Mouse (Mus musculus): ENCODE measurements around the gene Gtpbp3.

Gene Gtpbp3

GRCm38 (mm10) chr8:71497077-71497645, 9.3 kb downstream of the Gtpbp3 start:
- DNase-seq (ENCODE audit: low spot score in 2 of 2) = no peak

DNA sequence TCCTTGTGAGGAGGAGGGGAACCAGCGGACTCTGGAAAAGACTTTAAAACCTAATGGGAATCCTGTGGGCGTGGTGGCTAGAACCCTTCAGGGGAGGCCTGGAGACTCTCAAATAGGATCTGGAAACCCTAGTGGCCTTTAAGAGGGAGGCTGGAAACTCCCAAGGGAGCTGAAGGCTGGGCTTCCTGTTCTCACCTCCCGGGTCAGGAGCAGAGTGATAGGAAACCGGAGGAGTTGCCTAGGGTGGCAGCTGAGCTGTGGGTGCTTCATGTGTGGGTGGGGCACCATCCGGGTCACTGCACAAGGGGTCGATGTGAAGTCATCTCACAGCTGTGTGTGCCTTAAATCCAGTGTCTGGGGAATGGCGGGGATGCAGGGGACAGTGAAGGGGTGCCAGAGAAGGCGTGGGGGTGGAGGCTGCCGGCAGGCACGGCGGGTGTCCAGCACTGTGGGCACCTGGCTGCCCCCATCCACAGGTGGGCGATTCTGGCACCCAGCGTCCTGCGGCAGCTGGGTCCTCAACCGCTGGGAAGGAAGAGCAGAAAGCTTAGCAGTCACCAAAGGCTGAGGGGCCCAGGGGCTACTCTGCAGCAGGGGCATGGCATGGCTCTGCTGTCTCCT, 10.1 kb downstream of the Gtpbp3 start:
- peak; percentile 66 to 79 for DNase-seq (ENCODE audit: low spot score in 2 of 2)

DNA sequence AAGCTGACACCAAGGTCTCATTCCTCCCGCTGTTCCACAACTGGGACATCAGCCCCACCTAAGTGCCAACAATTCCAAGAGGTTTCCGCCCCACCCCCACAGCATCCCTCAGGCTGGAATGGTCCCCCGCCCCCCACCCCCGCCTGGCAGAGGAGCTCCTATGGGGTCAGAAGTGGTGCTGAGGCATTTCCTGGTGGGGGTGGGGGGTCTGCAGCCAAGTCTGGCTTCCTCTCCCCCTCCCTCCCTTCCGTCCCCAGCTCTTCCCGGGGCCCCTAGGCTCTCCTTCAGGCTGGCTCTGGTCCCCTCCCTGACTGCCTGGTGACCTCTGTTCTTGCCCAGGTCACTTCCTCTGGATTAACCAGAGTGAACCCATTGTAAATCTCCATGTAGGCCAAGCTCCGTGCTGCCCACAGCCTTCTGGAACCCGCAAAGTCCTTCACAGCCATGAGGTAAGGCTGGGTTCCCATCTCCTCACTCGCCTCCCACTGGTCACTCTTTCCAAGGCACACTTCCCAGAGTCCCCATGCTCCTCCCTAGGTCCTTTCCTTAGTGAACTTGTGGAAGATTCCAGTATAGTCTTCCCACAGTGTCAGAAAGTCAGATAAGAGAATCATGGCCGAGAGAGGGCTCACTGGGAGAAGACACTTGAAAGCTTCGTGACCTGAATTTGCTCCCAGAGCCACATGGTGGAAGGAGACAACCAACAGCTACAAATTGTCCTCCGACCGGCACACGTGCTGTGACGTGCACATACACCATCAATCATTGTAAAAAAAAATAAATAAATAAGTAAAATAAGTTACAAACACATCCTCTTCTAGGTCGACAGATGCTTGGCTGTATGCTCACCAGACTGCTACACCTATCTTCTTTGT, 11.2 kb downstream of the Gtpbp3 start:
- no peak for DNase-seq (ENCODE audit: low spot score in 2 of 2)

- no peak for DNase-seq (ENCODE audit: low spot score in 2 of 2)
These were observed 16.4 kb downstream of the Gtpbp3 start for GRCm38 (mm10) chr8:71504349-71504748.

- DNase-seq (ENCODE audit: low spot score in 2 of 2) = no peak
These were observed 17.4 kb downstream of the Gtpbp3 start for GRCm38 (mm10) chr8:71505326-71505725.

DNA sequence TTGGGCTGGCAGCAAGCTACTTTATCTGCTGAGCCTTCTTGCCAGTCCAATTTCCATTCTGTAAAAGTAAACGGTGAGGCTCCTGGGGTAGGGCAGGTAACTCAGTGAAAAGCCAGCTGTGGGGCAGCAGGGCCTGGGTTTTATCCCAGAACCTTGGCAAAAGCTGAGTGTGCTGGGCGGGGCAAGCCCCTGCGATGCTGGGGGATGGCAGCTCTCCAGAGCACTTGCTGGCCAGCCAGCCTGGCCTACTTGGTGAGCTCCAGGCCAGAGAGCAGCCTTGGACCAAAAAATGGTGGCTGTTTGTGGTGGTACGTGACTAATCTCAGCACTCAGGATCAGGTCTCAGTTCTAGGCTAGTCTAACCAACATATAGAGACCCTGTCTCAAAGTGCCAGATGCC, 18.1 kb downstream of the Gtpbp3 start:
- DNase-seq (ENCODE audit: low spot score in 2 of 2) = peak in 1 of 2 experiments; percentile 59

DNA sequence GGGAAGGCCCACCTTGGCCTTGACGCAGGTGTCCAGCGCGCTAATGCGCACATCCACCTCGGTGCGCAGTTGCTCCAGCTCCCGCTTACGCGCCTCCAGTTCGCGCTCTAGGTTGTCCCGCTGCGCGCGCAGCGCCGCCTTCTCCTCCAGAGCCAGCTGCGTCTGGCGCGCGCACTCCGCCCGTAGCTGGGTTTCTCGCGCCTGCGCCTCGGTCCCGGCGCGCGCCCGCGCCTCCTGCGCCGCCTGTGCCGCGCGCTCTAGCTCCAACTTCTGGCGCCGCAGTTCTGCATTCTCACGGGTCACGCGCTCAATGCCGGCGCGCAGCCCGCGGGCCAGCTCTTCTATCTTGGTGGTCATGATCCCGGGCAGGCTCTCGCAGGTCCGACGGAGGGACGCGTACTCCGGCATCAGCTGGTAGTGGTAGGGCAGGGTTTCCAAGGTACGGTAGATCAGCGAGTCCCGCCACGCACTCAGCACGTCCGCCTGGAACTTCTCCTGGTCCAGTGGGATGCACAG, 19.7 kb downstream of the Gtpbp3 start:
- peak; percentile 76 to 84 for DNase-seq (ENCODE audit: low spot score in 2 of 2)

DNA sequence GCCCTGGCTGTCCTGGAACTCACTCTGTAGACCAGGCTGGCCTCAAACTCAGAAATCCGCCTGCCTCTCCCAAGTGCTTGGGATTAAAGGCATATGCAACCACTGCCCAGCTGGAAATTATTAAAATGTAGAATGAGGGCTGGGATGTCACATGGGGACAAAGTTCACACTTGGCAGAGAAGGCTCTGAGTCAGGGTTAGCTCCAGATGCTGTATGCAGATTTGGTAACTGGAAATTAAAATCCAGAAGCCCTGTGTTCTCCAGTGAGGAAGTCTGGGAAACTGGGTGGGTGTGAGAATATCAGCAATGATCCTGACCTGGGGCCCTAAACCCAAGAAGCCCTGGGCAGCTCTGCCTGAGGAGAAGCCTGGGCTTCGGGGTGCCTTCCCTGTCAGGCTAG, 21.4 kb downstream of the Gtpbp3 start:
- DNase-seq (ENCODE audit: low spot score in 2 of 2) = peak in 1 of 2 experiments; percentile 48

DNA sequence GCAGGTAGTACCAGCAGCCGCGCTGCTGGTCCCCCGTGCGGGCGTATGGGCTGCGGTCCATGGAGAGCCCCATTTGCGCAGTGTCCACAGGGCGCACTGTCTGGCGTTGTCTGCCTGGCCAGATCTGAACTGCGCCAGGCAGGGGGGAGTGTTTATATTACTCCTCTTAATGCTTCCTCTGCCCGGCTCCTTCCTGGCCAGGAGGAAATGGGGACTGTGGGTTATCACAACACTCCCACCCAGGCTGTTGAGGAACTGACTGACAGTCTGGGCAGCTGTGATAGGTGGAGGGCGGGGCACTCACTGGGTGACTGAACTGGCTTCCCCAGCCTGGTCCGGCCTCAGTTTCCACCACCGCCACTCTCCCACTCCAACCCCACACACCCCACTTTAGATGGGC, 23.7 kb downstream of the Gtpbp3 start, which contains the start of gene Plvap:
Gene Plvap (minus strand): TSS at position 109 of the 400 bp plus-strand sequence.
- DNase-seq (ENCODE audit: low spot score in 2 of 2) = no peak

DNA sequence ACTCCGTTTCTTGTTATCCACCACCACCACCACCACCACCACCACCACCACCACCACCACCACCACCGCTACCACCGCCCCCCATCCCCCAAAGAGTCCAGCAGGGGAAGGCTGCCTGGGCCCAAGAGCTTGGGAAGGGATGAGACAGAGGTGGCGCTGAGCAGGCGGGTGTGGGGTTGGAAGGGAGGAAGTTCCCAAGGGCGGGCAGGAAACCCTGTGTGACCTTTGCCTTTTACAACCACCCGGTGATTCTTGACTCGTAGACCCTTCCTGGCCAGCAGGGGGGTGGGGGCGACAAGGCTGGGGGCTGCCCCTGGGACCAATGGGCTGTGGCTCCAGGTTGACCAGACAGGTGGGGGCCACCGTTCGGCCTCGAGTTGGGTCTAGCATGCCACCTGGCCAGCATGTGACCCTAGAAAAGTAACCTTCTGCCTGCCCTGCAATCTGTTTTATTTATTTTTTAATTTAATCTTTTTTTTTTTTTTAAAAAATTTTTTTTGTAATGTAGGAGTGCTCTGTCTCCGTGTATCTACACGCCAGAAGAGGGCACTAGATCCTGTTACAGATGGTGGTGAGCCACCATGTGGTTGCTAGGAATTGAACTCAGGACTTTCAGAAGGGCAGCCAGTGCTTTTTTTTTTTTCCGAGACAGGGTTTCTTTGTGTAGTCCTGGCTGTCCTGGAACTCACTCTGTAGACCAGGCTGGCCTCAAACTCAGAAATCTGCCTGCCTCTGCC, 25.3 kb downstream of the Gtpbp3 start:
- DNase-seq (ENCODE audit: low spot score in 2 of 2) = no peak

DNA sequence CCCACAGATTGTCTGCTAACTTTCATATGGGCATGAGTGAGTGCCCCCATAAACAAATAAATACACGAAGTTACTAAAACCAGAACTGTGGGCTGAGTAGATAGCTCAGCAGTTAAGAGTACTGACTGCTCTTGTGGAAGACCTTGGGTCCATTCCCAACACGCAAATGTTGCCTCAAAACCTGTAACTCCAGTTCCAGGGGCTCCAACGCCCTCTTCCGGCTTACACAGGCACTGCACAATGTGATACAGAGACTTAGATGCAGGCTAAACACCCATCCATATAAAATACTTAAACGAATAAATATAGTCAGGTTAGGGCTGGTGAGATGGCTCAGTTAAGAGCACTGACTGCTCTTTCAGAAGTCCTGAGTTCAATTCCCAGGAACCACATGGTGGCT, 27.1 kb downstream of the Gtpbp3 start:
- no peak for DNase-seq (ENCODE audit: low spot score in 2 of 2)

GRCm38 (mm10) chr8:71516786-71517185, 28.9 kb downstream of the Gtpbp3 start:
- no peak for DNase-seq (ENCODE audit: low spot score in 2 of 2)

GRCm38 (mm10) chr8:71519037-71519825, 31.3 kb downstream of the Gtpbp3 start:
- DNase-seq (ENCODE audit: low spot score in 2 of 2) = peak in 1 of 2 experiments; percentile 66

DNA sequence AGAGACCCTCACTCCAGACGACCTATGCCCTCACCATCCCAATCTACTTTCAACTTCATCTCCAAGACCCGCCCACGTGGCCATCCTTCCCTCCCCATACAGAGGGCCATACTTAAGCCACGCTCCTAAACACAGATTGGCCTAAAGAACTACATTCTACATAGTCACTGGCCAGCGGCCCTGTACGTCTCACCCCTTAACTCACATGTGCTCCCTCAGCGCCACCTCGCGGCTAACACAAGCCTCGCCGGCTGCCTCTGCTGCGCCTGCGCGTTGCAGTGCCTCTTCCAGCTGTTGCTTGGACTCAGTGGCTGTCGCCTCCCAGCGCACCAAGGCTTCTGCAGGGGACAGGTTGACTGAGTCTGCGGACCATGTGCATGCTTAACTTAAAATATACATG, 33.7 kb downstream of the Gtpbp3 start:
- peak; percentile 88 to 93 for DNase-seq (ENCODE audit: low spot score in 2 of 2)

DNA sequence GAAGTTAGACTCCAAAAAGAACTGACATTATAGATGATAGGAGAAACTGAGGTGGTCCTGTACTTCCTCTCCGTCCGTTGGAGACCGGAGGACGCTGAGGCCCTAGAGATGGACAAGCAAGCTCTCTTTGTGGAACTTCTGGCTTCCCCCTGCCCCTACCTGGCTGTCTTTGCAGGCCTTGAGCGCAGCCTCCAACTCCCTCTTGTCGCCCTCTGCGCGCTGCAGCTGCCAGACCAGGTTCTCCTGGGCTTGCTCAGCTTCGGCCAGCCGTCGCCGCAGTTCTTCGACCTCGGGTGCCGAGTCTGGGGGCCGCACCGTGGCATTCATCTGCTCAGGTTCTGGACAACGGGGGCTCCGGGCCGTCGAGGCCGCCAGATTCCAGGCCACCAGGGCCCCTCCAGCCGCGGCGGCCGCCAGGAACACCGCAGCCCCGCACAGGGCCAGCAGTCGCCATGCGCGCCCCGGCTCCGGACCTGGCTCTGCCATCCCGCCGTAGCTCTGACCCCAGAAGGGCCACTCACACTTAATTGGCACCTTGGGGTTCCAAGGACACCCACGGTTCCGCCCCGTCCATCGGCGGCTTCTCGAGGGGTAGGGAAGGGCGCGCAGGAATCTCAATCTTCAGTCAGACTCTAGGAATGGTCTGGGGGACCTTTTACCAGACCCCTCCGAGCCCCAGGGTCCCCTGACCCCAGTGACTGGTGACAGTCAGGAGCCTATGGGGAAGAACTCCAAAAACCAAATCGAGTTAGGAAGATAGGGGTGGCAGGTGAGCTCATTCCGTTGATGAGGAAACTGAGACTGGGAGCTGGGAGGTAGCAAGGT, 37.5 kb downstream of the Gtpbp3 start, which contains the start of gene Ccdc194:
Gene Ccdc194 (minus strand): TSS at position 486 of the 825 bp plus-strand sequence.
- no peak for DNase-seq (ENCODE audit: low spot score in 2 of 2)

DNA sequence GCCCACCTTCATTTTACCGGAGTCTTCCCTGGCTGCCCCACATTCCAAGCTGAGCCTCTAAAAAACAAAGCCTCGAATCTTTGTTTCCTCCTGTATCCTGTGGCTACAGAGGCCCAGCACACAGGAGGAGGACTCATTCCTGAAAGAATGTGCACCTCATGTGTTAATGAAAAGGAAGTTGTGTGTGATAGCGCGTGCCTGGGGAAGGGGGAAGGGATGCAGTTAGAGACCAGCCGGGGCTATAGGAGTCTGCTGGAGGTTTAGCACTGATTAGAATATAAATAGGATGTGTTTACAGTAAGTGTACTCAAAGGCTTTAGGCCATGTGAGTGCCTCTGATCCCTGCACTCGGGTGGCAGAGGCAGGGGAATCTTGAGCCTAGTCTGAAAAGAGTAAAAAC, 38.4 kb downstream of the Gtpbp3 start:
- no peak for DNase-seq (ENCODE audit: low spot score in 2 of 2)

DNA sequence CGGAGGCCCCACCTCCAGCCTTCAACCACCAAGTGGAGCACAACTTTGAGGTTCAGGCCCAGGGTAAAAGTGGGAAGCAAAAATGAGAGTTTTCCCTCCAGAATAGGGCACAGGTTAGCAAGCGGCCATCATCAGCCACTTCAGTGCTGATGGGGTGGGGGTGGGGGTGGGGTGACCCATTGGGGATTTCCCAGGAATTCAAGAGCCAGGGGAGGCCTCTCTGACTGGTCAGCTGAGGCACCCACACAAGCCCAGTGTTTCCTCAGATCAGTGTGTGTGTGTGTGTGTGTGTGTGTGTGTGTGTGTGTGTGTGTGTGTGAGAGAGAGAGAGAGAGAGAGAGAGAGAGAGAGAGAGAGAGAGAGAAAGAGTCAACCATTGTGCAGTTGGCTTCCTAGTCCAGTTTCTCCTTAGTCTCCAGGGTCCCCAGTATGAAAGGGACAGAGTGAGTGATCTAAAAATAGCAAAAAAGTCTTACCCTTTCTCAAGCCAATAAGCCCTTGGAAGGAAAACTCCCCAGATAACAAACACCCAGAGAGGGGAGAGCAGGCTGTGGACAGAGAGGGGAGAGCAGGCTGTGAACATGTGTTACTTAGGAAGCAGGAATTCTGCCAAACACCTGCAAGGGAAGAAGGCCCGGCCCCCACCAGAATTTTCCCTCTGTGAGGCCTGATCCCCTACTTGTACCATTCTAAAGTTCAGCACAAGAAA, 39.4 kb downstream of the Gtpbp3 start:
- DNase-seq (ENCODE audit: low spot score in 2 of 2) = peak in 1 of 2 experiments; percentile 58

- peak; percentile 57 to 75 for DNase-seq (ENCODE audit: low spot score in 2 of 2)
These were observed 40.6 kb downstream of the Gtpbp3 start for GRCm38 (mm10) chr8:71528362-71529073.

Measured in heart, adult 9 months (tissue).